Comparison of ENCODE assay signal across 20 mouse cellular contexts in genomic region chr12:12499903-12500302, GRCm38 (mm10).
"Had no signal": no experiment of that assay in that cellular context is flagged by ENCODE, and none has a peak within 500 bp of the region (broad histone marks: within the 10 kb centered on the region; RNA-seq: fewer than 3 reads in every experiment).

No protein-coding gene starts in this region.

- DNase-seq: lung, adult 2 months; lung, postnatal 14 days; lung, postnatal 36 days; retina, postnatal 1 day; right cerebral cortex, adult 18-20 months; right cerebral cortex, postnatal 25 days; right cerebral cortex, postnatal 4 days; spleen, adult 18-20 months; thymus, adult 18-20 months; thymus, postnatal 14 days; thymus, postnatal 36 days had no signal

- H3K27ac ChIP-seq: lung, embryonic 15.5 days; macrophage; midbrain, embryonic 10.5 days; midbrain, embryonic 13.5 days; neural tube, embryonic 13.5 days; neural tube, embryonic 15.5 days had no signal

- H3K4me2 ChIP-seq: lung, embryonic 15.5 days; midbrain, embryonic 13.5 days; neural tube, embryonic 13.5 days; neural tube, embryonic 15.5 days had no signal

- H3K9ac ChIP-seq: lung, embryonic 15.5 days; midbrain, embryonic 13.5 days; neural tube, embryonic 13.5 days; neural tube, embryonic 15.5 days had no signal

- H3K4me3 ChIP-seq: lung, embryonic 15.5 days; midbrain, embryonic 10.5 days; midbrain, embryonic 13.5 days; myocyte; neural tube, embryonic 13.5 days; neural tube, embryonic 15.5 days had no signal

- H3K4me1 ChIP-seq: midbrain, embryonic 13.5 days; neural tube, embryonic 13.5 days; neural tube, embryonic 15.5 days had no signal

- ATAC-seq: lung, postnatal 0 days; midbrain, embryonic 13.5 days; midbrain, embryonic 16.5 days had no signal

- H3K9me3 ChIP-seq: lung, embryonic 15.5 days; midbrain, embryonic 10.5 days; midbrain, embryonic 13.5 days; neural tube, embryonic 13.5 days; neural tube, embryonic 15.5 days had no signal

- H3K36me3 ChIP-seq: lung, embryonic 15.5 days; midbrain, embryonic 10.5 days; midbrain, embryonic 13.5 days; neural tube, embryonic 13.5 days; neural tube, embryonic 15.5 days had no signal

- H3K27me3 ChIP-seq: lung, embryonic 15.5 days; midbrain, embryonic 13.5 days; neural tube, embryonic 13.5 days; neural tube, embryonic 15.5 days had no signal
